Mouse (Mus musculus) layer of hippocampus, postnatal 25 days (tissue): ENCODE data around the gene Tmem253. TPM values are rescaled to one million over a fixed set of nuclear protein-coding genes. Genes with fewer than 3 reads are reported as not detected.
A peak's percentile ranks its signal among the peaks of the same experiment; 100 is the strongest.
"Not testable (repeated sequence)": the region's sequence is repeated elsewhere in the genome, so short reads cannot be mapped to it uniquely, and the experiment has no call there.

Experiments
- DNase-seq, 2 experiments: peaks; one replicate each; pipeline ENCODE4 v3.0.0; 2022; ENCODE audit warnings: mixed read lengths in 2 of 2, low spot score in 1 of 2; ENCODE audit errors: extremely low spot score in 1 of 2
- total RNA-seq, 2 experiments: library from RNA; stranded (reverse); gene quantifications; 2 replicates each; pipeline ENCODE4 v1.2.3; 2021

The Tmem253 gene
- total RNA-seq, 2 experiments from 2014 or later: 0.54 to 1.8 TPM

DNA sequence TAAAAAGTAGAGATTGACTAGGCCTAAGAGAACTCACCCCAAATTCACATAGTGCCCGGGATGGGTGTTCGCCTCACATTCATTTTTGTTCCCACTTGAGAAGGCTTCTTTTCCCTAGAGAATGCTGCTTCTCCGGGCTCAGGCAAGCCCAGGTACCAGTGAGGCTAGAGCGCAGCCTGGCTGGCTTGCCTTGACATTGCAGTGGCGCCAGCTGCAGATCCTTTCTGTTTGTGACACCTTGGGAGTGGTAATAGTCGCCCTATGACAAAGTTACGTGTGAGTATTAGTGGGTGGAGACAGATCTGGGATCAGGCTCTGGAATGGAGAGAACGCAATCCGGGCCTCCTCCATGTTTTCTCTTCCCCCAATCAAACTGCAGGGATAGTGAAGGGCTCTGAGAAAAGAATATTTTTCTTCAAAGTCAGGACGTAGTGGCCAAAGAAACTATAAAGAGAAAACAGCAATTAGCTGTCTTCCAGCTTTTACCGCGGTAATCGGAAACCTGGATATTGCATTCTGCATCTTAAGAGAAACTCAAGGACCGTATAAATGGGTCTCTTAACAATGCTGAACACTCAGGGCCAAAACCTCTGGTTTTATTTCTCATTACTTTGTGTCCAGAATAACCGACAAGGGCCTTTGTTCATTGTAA, 5.2 kb downstream of the Tmem253 start, which contains the start of gene Zfp219:
Gene Zfp219 (minus strand): TSS at position 248 of the 652 bp plus-strand sequence.
- DNase-seq: no peak

DNA sequence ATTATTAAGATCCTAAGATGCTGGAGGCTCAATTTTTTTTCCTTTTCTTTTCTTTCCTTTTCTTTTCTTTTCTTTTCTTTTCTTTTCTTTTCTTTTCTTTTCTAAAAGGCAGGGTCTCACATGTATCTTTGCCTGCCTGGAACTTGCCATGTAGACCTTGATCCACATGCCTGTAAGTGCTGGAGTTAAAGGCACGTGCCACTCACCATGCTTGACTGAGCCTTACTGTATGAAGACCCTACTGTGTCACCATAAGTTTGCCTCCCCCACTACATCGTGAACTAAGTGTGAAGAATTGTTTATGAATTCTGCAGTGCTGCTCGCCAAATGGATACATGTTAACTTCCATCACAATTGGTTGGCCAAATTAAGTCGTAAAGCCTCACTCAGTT, 5.7 kb downstream of the Tmem253 start:
- no peak for DNase-seq

DNA sequence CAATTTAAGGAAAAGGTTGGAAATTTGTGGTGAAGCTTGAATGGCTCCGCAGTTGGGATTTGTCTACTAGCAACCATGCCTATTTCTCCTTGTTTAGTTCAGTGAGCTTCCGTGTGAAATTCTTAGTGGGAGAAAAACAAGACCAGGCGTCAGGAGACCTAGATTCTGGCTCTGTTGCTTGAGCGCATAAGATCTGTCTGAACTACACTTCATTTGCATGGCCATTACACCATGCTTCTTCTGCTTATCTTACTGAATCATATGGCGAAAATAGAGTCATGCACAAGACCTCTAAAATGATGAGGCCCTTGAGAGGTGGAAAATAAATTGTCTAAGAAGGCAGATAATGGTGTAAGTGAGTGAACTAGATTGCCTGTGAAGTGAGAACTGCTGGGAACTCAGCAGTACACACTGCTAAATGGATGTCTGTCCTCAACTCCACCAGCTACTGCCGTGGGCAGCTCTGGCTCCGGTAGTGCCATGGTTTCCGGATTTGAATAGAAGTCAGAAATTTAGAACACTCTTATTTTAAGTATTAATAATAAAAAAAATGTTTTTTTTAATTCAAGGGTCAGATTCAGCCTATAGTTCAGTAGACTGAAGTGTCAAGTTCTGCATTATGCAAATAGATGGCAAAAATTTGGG, 6.2 kb downstream of the Tmem253 start:
- no peak for DNase-seq

DNA sequence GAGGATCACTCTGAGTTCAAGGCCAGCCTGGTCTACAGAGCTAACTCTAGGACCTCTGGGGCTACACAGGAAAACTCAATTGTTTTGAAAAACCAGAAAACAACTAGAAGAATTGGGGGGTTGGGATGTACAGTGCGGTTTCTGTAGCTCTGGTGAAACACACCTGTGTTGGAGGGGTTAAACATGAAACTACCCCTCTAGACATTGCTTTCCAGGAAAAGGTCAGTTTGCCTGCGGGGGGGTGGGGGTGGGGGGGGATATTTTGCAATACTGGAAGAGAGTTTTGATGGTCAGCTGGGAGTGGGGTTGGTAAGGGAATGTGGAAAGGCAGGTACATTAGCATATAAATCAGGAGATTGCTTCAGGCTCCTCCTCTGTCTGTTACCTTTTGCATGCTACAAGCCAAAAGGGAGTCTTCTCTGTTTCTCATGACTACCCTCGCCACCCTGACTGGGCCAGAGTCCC, 6.8 kb downstream of the Tmem253 start:
- no peak for DNase-seq

DNA sequence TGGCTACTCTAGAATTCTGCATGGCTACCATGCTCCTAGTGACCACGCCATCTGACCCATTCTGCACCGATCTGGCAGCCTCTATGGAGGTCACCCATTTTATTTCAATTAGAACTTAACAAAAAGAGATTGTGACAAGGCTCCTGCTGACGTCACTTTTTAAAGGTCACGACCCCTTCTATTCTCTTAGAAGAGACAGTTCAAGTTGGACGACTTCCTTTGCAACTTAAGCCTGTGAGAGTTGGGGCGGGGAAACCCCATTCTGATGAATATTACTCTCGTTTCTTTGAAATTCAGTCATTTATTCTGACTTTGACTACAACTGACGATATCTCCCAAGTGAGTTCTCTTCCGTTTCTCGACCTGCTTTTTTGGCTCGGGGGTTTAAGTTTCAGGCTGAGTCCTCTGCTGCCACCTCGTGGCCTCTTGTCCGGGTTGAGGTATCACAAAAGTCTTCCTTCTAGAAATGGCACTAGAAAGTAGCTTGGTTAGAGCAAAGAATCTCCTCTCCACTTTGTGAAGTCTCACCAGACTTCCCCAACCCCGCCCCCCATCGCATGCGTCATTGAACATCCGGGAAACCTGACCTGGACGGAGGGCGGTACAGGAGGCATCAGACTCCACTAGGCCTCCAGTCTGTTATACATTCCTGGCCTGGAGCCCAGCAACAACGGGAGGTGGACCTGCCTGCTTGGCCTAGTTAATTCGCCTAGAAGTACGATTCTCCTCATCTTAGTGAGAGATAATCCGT, 7.4 kb downstream of the Tmem253 start:
- DNase-seq: peak in 1 of 2 experiments; percentile 82

DNA sequence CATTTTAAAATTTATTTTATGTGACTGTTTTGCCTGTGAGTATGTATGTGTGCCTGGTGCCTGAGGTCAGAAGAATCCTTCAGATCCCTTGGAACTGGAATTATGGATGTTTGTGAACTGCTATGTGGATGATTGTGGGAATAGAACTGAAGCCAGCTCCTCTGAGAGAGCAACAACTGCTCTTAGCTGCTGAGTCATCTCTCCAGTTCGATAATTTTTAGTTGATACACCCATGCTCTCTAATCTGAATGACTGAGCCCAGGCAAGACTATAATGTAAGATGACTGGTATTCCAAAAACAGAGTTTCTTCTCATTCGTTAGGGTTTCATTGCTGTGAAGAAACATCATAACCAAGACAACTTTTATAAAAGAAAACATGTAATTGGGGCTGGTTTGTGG, 8.7 kb downstream of the Tmem253 start:
- DNase-seq: no peak

DNA sequence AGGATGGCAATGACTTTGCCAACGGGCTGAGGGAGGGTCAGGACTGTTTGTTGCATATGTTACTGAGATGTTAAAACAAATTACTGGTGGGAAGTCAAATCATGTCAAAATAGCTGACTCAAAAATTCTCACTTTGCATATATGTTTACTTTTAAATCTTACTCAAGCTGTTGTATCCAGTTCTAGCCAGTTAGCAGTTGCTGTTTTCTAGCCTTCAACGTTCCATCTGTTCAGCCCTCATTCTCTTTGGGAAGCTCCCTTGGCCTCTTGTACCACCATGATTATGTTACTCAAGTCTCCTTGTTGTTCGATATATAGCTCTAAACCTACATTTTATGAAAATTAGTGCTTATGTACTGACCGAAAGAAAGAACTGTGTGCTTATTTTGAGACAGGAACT, 10.9 kb downstream of the Tmem253 start:
- DNase-seq: no peak

DNA sequence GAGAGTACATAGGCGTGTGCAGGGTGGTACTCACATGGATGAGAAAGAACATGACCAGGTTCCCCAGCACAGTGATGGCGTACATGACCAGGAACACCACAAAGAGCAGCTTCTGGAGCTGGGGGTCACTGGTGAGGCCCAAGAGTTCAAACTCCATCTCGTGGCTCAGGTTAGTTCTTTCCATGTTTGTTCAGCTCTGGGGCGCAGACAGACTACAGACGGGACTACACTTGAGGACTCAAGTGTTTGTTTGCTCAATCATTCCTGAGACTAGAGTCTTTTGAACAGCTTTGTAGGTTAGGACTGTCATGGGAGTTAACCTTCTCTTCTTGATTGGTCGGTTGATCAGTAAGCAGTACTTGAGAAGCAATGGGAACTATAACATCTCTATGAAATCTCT, 20.5 kb downstream of the Tmem253 start:
- no peak for DNase-seq

DNA sequence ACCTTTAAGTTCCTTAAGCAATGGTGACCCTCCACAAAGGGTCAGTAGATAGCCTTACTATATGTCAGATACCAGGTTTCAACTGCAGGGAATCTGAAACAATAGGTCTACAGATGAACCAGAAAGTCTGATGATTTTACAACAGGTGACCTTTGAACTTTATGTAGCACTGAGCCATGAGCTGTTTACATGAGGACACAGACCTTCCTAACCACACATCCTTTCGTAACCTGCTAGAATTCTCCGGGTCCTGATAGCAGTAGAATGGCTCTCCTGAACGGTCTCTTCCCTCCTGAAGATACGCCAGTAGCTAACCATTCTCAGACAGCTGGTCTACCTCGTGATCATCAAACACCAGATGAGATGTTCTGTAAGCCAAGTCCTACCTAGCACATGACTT, 23.9 kb downstream of the Tmem253 start:
- DNase-seq: no peak

DNA sequence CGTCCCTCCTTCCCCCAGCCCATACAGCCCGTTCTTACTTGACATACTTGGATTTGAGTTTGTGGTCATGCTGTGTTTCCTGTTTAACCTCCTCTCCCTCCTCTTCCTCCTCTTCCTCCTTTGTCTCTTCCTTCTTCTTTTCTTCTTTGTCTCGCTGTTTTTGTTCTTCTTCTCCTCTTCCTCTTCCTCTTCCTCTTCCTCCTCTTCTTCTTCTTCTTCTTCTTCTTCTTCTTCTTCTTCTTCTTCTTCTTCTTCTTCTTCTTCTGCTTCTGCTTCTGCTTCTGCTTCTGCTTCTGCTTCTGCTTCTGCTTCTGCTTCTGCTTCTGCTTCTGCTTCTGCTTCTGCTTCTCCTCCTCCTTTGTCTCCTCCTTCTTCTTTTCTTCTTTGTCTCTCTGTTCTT, 26.9 kb downstream of the Tmem253 start, which contains the start of gene Olfr221:
Gene Olfr221 (minus strand): TSS at position 101 of the 400 bp plus-strand sequence.
- DNase-seq: not testable (repeated sequence)

DNA sequence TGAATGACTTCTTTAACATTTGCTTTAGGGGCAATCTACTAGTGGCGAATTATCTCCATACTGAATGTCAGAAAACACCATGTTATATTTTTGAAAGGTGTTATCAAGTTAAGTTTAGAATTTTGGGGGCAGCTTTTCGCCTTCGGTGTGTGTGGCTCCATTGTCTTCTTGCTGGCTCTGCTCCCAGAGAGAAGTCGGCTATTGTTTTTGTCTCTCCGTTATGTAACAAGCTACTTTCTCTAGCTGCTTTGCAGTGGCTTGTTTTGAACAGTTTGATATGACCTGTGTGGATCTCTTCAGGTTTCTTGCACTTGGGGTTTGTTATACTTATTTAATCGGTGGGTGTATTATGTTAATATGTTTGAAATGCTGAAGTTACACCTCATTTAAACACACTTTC, 28.0 kb downstream of the Tmem253 start:
- DNase-seq: no peak

DNA sequence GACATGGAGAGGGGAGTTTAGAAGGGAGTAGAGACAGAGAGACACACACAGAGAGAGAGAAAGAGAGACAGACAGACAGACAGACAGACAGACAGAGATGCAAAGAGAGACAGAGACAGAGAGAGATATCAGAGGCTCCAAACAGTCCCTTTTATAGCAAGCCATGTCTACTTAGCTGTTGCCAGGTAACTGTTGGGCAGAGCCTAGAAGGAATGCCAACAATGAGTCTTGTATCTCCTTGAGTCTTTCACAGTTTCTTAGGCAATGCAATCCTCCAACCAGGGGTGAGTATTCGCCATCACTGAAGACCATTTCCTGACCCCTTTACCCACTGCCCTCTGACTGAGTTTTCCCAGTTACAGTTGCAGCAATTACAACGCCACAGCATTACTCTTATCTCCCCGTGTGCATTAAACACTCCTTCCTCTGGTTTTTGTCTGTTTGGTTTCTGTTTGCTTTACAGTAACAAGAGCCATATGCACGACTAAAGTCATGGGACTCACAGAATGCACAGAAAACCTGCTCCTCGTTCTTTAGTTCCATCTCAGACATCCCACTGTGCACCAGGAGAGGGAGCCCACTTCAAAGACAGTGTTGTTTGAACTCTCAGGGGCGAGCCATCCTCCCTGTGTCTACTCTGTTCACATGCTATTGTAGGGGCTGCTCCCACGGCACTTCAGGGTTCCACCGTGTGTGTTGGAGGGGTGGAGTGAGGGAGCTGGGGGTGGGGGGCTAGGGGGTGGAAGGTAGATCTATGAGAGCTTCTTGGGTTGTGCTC, 29.6 kb downstream of the Tmem253 start:
- DNase-seq: peak in 1 of 2 experiments; percentile 27

DNA sequence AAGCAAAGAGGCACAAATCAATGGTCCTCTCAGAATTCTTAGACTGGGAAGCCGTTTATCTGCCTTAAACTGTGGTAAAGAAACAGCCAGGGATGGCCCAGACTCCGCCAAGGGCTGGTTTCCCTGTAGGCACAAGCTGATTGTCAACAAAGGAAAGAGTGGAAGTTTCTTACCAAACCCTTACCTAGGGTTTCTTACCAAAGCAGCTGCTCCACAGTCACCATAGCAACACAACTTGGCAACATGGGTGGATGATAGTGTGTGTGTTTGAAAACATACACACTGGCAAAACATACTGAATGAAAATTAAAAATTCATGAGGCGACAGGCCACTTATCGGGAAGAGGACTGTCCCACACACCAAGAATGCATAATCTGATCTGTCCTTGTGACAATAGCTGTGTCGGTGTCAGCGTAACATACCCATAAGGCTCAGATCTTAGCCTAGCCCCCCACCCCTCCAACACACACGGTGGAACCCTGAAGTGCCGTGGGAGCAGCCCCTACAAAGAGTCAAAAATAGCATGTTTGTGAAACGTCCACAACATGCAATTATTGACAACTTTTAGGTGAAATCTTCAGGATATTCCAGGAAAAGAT, 30.6 kb downstream of the Tmem253 start:
- DNase-seq: no peak

DNA sequence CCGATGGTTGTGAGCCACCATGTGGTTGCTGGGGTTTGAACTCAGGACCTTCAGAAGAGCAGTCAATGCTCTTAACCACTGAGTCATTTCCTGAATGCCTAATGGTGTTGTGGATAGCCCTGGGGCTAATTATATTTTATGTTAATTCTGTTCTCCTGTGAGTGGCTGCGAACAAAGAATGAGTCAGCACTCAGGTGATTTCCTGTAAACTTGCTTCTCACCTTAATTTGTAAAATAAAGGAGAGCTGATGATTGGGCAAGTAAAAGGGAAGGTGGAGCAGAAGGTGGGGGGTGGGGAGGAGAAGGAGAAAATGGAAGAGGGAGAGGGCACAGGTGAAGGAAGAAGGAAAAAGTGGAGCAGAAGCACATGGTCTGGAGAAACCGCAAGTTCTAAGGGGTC, 37.3 kb downstream of the Tmem253 start:
- DNase-seq: not testable (repeated sequence)

DNA sequence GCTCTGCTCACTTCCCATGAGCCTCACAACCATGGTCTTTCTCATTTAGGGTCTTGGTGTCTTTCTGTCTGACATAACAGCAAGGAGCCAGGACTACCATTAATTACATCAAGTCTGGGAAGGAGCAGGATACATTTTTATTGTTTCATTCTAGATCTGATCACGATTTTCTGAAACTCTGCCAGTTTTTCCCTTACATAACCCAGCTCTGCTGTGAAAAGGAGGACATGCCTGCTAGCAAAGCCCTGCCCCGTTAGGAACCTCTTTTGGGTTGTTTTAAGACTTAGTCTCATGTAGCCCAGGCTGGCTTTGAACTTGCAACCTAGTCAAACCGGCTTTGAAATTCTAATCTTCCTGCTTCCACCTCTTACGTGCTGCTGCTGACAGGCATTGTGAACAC, 44.5 kb downstream of the Tmem253 start:
- no peak for DNase-seq

DNA sequence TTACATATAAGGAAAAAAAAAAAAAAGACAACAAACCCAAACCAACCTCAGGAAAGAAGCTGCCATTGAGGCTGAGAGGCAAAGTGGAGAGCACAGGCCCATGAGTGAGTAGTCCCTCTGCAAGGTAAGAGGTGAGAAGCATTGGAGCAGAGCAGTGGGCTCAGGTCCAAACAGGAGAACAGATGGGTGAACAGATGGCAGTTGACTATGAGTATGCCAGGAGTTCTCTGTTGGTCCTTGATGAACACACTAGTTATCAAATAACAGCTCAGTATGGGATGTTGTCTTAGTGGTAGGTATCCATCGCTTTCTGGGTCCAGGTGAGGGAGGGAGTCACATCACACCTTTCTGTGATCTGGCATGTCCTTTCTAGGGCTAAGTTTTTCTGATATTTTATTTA, 45.3 kb downstream of the Tmem253 start:
- no peak for DNase-seq

DNA sequence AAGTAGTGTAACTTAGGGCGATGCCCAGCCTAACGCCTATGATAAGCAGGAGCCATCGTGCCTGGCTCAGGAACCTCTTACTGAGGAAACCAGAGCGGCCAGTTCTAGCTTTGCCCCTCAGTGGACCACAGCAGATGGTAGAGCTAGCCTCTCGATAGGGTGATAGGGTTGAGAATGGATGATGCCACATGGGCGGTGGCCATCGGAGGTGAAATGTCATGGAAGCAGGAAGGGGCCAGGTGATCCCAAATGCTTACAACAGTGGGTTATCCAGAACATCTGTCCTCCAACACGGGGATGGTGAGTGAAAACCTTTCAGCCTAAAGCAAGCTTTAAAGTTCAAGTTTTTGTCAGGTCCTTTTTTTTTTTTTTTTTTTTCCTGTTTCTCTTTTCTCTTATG, 46.3 kb downstream of the Tmem253 start:
- DNase-seq: no peak

DNA sequence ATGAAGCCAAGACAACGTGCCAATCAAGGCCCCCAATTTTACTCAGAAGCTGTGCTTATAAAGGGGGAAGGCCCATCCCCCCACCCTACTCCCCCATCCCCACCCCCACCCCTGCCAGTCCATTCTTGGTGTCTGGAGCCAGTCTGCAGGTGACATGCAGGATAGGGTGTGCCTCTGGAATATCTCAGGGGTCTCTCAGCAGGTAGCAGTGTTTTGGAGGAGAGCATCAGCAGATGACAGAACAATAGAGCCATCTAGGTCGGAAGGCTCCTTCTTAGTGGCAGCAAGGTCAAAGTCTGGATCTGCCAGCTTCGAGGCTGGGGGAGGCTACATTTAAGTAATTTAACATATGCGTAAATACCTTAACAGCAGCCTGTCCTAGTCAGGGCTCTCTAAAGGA, 50.7 kb downstream of the Tmem253 start:
- no peak for DNase-seq
